Mouse (Mus musculus) adrenal gland, postnatal 4 days (tissue): ENCODE measurements around the gene Adprhl2. TPM values are rescaled to one million over a fixed set of nuclear protein-coding genes. Genes with fewer than 3 reads are reported as not detected.

ENCODE experiments used
- DNase-seq, 2 experiments: peaks; one replicate each; pipeline ENCODE4 v3.0.0; 2021 to 2022; ENCODE audit warnings: low spot score in 2 of 2, mixed read lengths in 2 of 2
- total RNA-seq, 2 experiments: library from RNA; stranded (reverse); gene quantifications; 2 replicates each; pipeline ENCODE4 v1.2.3; 2021

Gene Adprhl2
- total RNA-seq, 2 experiments from 2014 or later: 41.3 to 42.0 TPM

DNA sequence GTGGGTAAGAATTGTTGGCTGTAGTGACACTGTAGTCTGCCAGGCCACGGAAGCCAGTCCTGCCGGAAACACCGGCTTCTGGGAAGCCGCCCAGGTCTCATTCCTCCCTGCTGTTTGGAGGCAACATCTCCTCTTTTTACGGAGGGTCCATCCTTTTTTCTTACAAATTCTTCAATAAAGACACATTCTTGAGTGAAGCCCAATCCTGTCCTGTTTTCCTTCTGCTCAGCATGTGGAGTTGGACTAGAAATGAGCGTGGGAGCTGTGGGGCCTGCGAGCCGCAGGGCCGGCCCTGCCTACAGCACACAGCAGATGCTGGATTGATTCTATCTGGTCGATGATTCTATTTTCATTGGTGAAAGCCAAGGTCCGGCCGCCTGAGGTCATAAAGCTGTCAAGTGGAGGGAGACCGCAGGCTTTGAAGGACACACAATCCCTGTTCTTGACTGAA is 45.8 kb downstream of the Adprhl2 start:
- no peak for DNase-seq

DNA sequence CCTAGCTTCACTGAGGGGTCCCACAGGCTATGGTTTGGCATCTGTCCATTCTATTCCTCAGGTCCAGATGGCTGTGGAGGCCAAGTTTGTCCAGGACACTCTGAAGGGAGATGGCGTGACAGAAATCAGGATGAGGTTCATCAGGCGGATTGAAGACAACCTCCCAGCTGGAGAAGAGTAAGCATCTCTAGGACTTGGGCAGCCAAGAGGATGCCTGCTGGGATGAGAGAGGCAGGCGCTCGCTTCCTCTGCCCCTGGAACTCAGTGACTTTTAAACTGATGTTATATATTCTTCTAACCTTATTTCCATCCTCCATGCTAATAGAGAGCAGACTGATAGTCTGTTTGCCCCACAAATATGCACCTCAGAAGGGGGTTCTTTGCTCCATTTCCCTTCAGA is 46.4 kb downstream of the Adprhl2 start:
- DNase-seq: no peak

- no peak for DNase-seq
Observed at GRCm38 (mm10) chr4:126273753-126274152, 47.8 kb downstream of the Adprhl2 start.

DNA sequence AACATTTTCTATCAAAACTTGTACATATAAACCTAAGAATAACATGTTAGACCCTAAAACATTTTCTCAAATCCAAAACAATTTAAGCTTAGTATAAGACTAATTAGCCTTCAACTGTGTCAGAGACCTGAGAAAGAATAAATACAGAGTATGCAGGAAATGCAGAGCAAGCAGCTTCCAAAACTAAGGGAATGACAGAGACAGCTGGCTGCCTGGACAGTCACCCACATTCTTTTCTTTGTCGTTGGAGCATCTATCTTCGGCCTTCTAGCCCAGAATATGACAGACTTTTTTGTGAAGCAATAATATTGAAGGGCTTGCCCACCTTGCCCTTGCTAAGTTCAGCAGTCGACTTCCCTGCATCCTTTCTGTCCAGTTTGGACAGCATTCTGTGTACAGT is 52.2 kb downstream of the Adprhl2 start:
- no peak for DNase-seq

Other genes with a start within 250 kb of the Adprhl2 start
- 10 to 100 TPM; 26.7 to 27.1 TPM for gene Lsm10, start 225.1 kb downstream of the Adprhl2 start, total RNA-seq
- gene Stk40, start 217.7 kb downstream of the Adprhl2 start, total RNA-seq: 10 to 100 TPM; 25.9 to 30.5 TPM
- 10 to 100 TPM; 67.2 to 69.6 TPM for gene Eva1b, start 174.0 kb downstream of the Adprhl2 start, total RNA-seq
- 1 to 10 TPM; 4.2 to 4.3 TPM for gene Sh3d21, start 158.2 kb downstream of the Adprhl2 start, total RNA-seq
- 100 to 1,000 TPM; 319 to 332 TPM for gene Thrap3, start 118.9 kb downstream of the Adprhl2 start, total RNA-seq
- gene Map7d1, start 65.4 kb downstream of the Adprhl2 start, total RNA-seq: 10 to 100 TPM; 64.1 to 70.7 TPM
- gene Trappc3, start 59.4 kb downstream of the Adprhl2 start, total RNA-seq: 10 to 100 TPM; 70.0 to 75.4 TPM
- 10 to 100 TPM in 1 of 2 experiments, 1 to 10 TPM in 1; 9.3 to 12.8 TPM for gene Col8a2, start 34.9 kb downstream of the Adprhl2 start, total RNA-seq
- gene Tekt2, start 4.0 kb upstream of the Adprhl2 start, total RNA-seq: 1 to 10 TPM; 4.0 to 5.0 TPM
- 10 to 100 TPM; 16.2 to 21.6 TPM for gene Ago3, start 107.9 kb upstream of the Adprhl2 start, total RNA-seq
- gene Ago1, start 146.9 kb upstream of the Adprhl2 start, total RNA-seq: 10 to 100 TPM; 44.7 to 48.4 TPM
- gene Ago4, start 211.8 kb upstream of the Adprhl2 start, total RNA-seq: 1 to 10 TPM; 6.6 to 7.4 TPM
- gene Clspn, start 235.2 kb upstream of the Adprhl2 start, total RNA-seq: 10 to 100 TPM; 14.9 to 19.7 TPM